Mouse (Mus musculus) naive thymus-derived CD4-positive, alpha-beta T cell, adult 2 months (primary cell): ENCODE measurements around the gene Ppm1b.

Experiments used
- DNase-seq: peaks from one replicate; pipeline ENCODE4 v3.0.0-alpha.2; 2011; ENCODE audit warnings: low read depth

The Ppm1b gene

DNA sequence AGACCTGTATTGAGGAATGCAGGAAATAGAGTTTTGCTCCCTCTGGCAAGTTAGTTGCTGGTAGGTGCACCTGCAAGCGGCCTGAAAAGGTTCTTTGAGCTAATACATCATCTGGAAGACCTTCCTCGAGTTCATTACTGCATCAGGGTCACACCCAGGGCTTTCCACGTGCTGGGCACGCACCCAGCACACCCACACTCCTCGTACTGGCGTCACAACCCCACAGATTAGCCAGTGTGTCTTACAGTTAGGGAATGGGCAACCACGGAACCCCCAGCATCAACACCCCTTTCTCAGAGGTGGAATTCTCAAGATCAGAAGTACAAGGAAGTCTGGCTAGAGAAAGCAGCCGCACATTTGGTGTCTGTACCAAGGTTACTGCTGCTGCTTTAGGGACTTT is 67.7 kb downstream of the Ppm1b start:
- no peak for DNase-seq

DNA sequence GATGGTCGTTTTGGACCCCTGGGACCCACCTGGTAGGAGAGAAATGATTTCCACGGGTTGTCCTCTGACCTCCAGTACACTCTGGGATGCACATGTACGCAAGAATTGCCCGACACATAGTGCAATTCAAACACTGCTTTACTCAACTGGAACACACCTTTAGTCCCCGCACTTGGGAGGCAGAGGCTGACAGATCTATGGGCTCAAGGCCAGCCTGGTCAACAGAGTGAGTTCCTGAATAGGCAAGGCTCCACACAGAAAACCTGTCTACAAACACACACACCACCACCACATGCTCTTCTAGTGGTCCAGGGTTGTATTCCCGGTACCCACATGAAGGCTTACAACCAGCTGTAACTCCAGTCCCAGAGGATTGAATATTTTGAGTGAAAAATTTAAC is 68.6 kb downstream of the Ppm1b start:
- DNase-seq = no peak

DNA sequence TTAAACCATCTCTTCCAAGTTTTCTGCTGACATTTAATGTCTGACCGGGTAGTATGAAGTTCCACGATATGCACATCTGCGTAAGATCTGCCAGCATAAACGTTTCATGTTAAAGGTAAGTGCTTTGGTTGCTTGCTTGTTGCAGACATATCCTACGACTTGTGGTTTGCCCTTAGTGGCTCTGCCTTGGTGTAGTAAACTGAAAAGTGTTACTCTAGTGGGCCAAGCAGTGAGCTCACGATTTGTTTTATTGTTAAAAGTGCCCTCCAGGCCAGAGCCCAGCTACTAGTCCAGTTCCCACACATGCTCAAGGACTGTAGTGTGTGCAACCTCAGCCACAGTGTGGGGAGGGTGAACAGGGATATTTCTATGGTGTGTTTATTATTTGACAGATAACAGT is 69.9 kb downstream of the Ppm1b start:
- no peak for DNase-seq

DNA sequence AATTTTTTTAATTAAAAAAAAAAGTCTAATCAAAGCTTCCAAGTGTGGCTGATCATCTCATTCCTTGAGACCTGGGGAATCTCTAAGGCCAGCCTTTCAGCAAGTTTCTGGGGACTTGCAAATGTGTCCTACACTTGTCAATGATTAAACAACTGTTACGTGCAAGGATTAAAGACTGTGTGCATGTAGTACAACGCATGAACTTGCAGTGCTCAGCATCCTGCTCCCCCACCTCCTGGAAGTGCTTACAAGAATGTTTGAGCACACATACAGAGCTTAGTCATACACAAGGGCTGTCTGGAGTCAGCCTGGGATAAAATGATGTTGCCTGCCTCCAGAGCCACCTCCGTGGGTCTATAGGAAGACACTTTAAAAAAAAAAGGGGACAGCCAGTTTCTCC is 70.7 kb downstream of the Ppm1b start:
- no peak for DNase-seq

DNA sequence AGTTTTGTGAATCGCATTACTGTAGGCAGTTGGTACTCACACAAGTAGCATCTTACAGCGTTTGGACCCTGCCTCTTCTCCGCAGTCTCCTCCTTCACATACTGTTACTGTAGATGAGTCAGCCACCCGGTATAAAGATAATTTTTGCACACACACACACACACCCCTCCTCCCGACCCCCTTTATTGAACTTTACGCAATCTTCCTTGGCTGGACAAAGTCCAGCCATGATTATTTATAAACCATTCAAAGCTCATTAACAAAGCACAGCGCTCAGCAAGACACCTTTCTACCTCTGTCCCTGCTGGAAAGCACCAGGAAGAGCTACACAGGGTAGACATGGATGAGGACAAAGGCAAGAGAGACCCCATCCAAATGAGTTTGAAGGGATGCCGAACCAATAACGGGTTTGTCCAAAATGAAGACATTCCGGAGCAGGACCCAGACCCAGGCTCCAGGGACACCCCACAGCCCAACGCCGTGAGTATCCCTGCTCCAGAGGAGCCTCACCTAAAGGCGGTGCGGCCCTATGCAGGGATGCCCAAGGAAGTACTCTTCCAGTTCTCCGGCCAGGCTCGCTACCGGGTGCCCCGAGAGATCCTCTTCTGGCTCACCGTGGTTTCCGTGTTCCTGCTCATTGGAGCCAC is 71.7 kb downstream of the Ppm1b start, which contains the start of gene Slc3a1:
Slc3a1 (plus strand) TSS at position 284 of the 647 bp plus-strand sequence.
- no peak for DNase-seq

DNA sequence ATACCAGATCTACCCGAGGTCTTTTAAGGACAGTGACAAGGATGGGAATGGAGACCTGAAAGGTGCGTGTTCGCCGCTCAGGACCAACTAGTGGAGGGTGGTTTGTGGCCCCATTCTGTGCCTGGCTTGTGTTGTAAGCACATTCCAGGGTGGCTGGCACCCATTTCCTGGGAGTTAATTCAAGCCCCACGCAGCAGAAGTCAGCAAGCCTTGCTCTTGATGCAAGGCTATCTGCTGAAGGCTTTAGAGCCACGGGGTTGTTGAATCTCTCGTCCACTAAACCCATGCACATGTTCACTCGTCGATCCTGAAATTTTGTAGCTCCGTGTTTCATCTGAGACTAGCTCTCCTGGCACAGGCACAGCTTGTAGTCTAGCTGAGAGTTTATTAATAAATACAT is 72.3 kb downstream of the Ppm1b start:
- DNase-seq = no peak

DNA sequence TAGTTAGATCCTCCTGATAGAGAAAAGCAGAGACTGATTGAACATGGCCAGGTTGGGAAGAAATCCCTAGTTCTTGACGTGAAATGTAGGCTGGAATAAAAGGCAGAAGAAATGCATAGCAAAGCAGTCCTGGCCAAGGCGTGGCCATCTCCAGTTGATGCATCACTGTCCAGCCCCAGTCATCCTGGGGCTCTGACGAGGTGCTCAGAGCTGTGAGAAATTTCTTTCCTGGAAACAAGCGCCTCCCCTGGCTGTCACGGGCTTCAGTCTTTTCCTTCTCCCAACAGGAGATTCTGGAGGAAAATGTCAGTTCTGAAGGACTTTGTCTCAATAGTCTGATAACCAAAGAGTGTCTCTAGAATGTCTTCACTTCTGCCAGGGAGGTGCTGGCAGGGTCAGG is 74.1 kb downstream of the Ppm1b start:
- no peak for DNase-seq

DNA sequence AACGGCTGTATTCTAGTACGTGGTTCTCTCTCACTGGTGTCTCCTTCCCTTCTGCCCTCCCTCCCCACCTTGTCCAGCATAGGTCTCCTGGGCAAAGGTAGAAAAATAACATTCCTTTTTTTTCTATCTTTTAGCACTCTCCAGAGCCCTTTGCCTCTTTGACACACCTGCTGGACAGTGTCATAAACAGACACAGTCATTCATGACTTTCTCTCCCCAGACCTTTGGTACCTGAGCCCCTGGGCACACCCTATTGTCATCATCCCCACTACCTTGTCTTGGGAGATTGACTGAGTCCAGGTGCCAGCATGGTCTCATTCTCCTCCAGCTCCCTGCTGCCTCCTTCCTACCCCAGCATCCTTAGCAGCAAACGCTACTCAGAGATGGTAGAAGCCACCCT is 76.5 kb downstream of the Ppm1b start:
- DNase-seq = no peak

DNA sequence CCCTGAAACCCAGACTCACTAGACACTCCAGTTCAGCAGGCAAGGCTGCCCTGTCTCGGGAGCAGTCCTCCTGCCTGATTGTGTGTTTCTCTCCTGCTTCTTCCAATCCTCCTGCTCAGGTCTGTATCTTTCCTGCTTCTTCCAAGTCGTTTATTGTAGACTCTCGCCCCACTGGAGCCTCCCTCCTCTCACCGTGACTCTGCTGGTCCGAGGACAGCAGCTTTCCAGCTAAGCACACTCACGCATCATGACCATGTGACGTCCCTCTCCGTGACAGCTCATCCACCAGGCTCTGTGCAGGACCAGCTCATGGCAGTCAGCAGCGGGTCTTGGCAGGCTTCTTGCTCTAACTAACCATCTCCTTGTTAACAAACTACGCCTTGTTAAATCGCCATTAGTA is 77.5 kb downstream of the Ppm1b start:
- no peak for DNase-seq

DNA sequence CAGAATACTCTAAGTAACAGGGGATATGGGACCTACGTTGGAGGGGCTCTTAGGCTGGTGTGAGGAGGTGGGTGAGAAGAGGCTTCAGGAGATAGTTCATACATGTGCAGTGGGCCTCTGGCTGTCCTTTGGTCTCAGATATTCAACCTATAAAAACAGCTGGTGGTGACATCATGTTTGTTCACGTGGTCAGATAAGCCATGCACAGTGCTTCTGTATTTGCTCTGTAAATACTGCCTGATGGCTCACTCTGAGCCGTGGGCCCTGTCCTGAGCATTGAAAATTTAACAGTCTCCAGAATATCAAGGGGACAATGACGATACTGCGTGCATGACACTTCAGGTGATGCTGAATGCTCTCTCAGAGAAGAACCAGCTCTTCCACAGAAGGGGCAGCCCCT is 81.3 kb downstream of the Ppm1b start:
- DNase-seq = no peak

DNA sequence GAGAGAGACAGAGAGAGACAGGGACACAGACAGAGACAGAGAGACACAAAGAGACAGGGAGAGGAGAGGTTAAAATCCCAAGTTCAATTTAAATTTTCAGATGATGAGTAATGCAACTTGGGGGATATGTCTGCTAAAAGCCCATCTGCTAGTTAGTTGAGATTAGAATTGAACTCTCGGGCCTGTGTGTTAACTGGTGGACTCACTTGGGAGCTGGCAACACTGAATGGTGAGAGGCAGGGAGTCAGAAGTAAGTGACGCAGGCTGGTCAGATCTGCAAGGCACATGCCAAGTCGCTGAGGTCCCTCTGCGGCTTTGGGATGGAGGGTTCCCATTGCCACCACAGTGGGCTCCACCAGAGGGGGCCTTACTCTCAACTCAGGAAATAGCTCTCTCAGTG is 81.8 kb downstream of the Ppm1b start:
- DNase-seq = no peak

DNA sequence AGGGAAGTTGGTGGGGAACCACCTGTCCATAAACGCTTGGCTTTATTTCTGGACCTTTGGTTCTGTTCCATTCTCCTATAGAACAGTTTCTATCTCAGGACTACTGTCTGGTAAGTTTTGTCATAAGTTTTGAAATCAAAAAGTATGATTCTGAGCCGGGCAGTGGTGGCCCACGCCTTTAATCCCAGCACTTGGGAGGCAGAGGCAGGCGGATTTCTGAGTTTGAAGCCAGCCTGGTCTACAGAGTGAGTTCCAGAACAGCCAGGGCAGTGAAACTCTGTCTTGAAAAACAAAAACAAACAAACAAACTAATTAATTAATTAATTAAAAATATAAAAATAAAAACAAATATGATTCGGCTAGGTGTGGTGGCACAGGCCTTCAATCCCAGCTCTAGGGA is 82.2 kb downstream of the Ppm1b start:
- no peak for DNase-seq

DNA sequence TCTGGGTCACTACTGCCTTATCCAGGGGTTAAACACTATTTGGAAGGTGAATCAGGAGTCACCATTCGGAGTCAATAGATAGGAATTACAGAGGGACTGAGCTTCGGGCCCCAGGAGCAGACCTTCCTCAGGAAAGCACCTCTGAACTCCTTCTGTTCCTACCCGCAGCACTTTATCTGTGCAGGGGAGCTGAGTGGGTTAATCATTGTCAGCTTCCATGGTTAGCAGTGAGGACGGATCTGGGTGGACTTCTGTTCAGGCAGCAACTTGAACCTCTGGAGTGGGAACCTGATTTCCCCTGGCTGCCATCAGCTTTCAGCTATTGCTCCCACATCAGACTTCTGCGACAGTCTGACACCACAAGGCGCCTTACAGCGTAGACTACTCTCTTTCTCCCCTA is 84.4 kb downstream of the Ppm1b start:
- DNase-seq = no peak

DNA sequence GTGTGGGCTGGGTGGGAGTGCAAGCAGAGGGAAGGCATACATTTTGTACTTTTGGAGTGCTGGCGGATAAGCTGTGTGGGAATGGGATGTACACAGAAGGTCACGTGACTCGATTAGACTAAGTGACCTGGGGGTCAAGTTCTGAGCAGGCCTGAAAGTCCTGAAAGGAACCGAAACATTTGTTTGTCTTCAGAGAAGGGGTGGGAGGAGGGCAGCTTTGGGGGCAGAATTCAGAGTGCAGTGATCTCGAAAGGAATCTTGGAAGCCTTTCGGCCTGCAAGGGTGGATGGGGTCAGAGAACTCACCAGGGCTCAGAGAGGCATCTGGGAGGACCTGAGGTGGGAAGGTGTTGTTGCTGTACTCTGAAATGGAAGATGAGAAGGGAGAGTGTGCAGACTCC is 85.9 kb downstream of the Ppm1b start:
- no peak for DNase-seq

DNA sequence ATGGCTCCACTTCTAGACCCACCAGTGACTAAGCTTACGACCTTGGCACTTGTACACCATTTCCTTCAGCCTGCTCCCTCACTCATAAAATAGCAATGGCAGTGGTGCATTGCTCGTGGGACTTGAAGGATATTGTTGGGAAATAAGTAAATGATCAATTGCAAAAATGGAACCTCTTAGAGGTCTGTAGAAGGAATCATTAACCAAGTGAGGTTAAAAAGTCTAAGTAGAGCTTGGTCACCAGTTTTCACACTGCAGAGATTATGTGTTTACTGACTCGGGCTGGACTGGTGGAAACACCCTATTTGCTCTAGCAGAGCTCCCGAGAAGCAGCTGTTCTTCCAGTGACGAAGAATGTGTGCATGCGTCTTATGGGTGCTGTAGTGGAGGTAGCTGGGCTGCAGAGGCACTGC is 86.9 kb downstream of the Ppm1b start:
- no peak for DNase-seq

DNA sequence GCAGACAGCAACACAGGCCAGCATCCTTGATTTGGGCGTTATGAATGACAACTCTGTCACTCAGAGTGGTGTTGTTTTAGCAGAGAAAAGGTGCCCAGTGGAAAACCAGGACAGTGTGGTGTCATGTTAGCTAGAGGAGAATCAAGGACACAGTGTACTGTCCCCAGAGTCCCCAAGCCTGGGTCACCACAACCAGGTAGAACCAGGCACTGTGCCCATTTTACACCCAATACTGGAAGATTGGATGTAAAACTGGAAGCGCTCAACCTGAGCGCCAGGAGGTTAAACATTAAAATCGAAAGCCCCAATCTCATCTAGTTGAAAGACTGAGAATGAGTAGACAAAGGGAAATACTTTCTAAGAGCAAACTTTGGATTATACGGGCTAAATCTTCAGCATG is 87.9 kb downstream of the Ppm1b start:
- no peak for DNase-seq

DNA sequence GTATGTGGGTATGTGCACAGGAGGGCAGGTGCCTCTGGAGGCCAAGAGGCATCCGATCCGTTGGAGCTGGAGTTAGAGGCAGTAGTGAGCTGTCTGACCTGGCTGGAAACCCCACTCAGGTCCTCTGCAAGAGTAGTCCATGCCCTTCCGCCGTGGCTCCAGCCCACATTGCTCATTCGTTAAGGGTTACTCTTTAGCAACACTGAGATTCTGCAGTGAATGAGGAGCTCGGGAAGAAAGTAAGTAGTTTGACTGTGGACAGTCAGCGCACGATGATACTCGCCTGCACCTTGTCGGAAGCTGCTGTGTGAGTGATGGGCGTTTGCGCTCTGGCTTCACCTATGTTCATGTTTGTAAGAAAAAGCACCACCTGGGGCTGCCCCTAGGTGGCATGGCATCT is 88.6 kb downstream of the Ppm1b start:
- no peak for DNase-seq

DNA sequence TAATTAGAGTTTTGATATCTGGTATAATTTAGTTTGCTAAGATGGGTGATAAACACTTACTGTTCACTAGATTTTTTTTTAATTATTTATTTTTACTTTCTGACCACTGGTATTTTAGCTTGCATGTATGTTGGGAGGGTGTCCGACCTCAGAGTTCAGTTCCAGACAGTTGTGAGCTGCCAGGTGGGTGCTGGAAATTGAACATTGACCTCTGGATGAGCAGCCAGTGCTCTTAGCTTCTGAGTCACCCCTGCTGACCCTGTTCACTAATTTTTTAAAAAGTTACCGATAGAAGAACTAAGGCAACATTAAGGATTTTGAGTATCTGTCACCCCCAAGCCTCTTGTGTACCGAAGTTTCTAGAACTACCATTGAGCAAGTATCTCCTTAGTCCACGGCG is 91.8 kb downstream of the Ppm1b start:
- DNase-seq = no peak

DNA sequence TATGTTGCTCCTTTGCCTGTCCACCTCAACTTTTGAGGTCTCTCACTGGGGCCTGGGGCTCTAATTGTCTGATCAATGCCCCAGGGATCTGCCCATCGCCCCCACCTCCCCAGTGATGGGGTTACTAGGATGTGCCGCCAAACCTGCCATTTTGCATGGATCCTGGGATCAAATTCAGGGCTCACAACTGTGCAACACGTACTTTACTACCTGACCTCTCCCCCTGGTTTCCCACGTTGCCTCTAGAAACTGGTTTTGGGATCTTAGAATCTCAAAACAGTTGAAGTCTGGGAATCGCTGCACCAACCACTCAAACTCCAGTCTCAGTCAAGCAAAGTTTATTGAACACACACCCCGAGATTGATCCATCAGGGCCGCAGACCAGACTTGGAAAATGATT is 101.7 kb downstream of the Ppm1b start:
- DNase-seq = no peak

DNA sequence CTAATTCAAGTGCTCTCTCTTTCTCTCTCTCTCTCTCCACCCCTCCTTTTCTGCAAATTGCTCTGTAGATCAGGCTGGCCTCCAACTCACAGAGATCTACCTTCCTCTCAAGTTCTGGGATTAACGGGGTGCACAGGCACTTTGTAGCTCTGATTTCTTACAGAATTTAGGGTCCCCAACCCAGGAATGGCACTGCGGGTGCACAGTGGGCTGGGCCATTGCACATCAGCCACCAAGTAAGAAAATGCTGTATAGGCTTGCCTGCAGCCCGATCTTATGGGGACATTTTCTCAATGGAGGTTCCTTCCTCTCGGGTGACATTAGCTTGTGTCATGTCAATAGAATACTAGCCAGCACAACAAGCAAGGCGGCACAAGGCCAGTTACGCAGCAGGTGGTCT is 102.6 kb downstream of the Ppm1b start:
- no peak for DNase-seq

DNA sequence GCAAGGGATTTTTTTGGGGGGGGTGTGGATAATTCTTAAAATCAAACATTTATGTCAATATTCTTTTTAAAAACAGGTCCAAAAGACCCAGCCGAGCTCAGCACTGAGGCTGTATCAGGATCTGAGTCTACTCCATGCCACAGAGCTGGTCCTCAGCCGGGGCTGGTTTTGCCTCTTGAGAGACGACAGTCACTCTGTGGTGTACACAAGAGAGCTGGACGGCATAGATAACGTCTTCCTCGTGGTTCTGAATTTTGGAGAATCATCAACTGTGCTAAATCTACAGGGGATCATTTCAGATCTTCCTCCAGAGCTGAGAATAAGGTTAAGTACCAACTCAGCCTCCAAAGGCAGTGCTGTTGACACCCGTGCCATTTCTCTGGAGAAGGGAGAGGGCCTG is 107.0 kb downstream of the Ppm1b start:
- no peak for DNase-seq

DNA sequence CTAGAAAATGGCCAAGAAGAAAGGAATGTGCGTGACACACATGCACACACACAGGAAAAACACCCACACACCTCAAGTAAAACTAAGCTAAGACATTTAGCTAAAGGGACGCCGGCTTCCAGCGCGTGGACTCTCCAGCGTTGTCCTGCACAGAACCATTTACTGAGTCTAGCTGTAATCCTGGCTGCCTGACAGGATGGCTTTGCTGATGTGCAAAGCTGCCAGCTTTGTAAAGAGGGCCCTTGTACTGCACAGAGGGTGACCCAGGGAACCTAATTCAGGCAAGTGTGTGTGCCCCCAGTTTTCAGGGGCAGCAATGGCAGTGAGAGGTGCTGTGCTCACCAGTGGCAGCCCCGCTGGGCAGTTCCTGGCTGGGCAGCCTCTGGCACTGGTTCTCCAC is 110.8 kb downstream of the Ppm1b start:
- DNase-seq = no peak

DNA sequence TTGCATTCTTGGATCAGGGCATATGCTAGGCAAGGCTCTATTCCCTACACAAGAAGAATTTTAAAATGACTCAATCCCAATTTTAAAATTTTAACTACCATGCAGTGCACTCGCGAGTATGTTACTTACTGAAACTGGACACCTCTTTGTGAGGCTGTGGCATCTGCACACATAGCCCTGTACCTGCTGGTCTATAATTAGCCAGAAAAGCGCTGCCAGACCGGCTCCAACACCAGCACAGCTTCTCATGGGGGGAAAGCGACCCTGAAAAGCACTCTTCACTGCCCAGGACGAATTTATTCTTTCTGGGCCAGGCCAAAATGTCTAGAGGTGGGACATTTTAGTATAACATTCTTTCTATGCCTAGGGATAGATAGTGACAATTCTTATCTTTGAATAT is 114.1 kb downstream of the Ppm1b start:
- DNase-seq = no peak

DNA sequence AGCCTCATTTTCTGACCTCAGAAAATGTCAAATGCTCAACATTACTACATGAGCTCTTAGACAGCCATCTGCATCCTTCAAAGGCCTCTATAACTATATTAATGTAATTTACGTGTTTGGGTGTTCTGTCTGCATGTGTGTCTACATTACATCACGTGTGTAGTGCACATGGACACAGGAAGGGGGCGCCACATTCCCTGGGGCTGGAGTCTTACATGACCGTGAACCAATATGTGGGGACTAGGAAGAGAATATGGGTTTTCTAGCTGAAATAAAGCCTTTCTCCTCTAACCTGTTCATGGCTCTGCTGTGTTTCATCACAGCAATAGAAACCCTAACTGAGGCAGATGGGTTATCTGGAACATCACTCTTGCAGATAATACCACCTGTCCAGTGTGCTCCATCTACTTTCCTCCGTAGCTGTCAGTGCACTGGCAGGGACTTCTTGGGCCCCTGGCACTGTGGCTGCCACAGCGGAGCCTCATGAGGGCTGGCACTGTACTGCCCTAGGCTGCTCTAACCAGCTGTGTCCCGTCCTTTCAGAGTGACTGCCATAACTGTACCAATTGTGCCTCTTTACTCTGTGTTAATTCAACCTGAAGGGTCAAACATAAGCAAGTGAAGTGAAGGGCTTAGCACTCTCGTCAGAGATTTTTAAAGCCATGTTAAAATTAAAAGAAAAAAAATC is 114.7 kb downstream of the Ppm1b start:
- no peak for DNase-seq
